Mouse (Mus musculus) embryonic facial prominence, embryonic 14.5 days (tissue): ENCODE measurements at regions not wholly inside any gene's neighbourhood (a gene's known extent, or its start where the extent isn't known, plus 50 kb on each side); places are given as distances from the start of the nearest gene placed in this dataset.

Experiments
- ATAC-seq: fragments of 200-750 bp; cut with Nextera tagmentation; 2 replicates; pipeline ENCODE4 v1.8.0; 2017; ENCODE audit warnings: low read depth, moderate number of reproducible peaks, moderate TSS enrichment
- DNase-seq: peaks from one replicate; pipeline ENCODE4 v3.0.0-alpha.2; 2015; ENCODE audit warnings: low spot score
- H3K27ac ChIP-seq: fragments of 300-500 bp; sonication (generic); replicated peaks from 2 replicates; pipeline ENCODE4 v1.5.1; 2014; ENCODE audit warnings: low read depth, mild to moderate bottlenecking, low read length, moderate library complexity
- H3K27me3 ChIP-seq: fragments of 300-500 bp; sonication (generic); replicated peaks from 2 replicates; pipeline ENCODE4 v1.6.1; 2014; ENCODE audit warnings: low read length; ENCODE audit not compliant: control insufficient read depth, insufficient read depth
- H3K36me3 ChIP-seq: fragments of 300-500 bp; sonication (generic); 2 replicates; pipeline ENCODE4 v1.6.1; 2014; ENCODE audit warnings: low read length, mixed read lengths; ENCODE audit not compliant: control insufficient read depth, insufficient read depth
- H3K4me1 ChIP-seq: fragments of 300-500 bp; sonication (generic); 2 replicates; pipeline ENCODE4 v1.6.1; 2014; ENCODE audit warnings: antibody characterized with exemption, low read length; ENCODE audit not compliant: control insufficient read depth, insufficient read depth
- H3K4me2 ChIP-seq: fragments of 300-500 bp; sonication (generic); 2 replicates; pipeline ENCODE4 v1.6.1; 2014; ENCODE audit warnings: low read depth, mild to moderate bottlenecking, low read length, moderate library complexity, mixed read lengths
- H3K4me3 ChIP-seq: fragments of 300-500 bp; sonication (generic); 2 replicates; pipeline ENCODE4 v1.5.1; 2014; ENCODE audit warnings: low read depth, mild to moderate bottlenecking, low read length
- H3K9ac ChIP-seq: fragments of 300-500 bp; sonication (generic); 2 replicates; pipeline ENCODE4 v1.6.1; 2014; ENCODE audit warnings: low read depth, mild to moderate bottlenecking, low read length, moderate library complexity, mixed read lengths
- H3K9me3 ChIP-seq: fragments of 300-500 bp; sonication (generic); 2 replicates; pipeline ENCODE4 v1.6.1; 2016; ENCODE audit warnings: low read length; ENCODE audit not compliant: control insufficient read depth
- WGBS: fragments of 180-500 bp; shearing (Covaris S2); extraction: QIAGEN DNeasy Blood & Tissue Kit; methylation state at CpG from one replicate; pipeline ENCODE4 v1.1.7; 2014; 5-methylcytosine and 5-hydroxymethylcytosine counted together

DNA sequence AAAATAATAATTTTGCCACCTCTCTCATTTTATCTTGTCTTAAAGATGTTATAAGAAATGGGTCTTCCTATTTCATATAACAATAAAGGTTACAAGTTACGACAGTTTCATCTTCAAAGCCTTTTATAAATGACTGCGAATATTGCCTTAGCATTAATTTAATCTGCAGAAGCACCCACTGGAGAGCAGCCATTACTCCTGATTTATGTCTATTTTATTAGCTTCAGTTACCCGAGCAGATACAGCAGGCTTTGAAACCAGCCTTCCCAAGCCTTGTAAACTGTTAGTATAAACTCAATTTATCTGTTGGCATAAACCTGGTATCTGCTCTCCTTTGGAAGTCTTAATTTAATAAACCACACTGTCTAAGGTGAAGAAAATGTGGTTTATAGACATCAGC lies 2851.6 kb upstream of the Gm6569 start:
- no peaks in the 10 kb centered on the region for H3K27me3 ChIP-seq
- 73% methylated on average over 3 of the region's 3 CpGs for WGBS
- H3K4me1 ChIP-seq = no peaks in the 10 kb centered on the region
- no peak overlapping the region for H3K9ac ChIP-seq
- H3K27ac ChIP-seq = no peak overlapping the region
- H3K4me2 ChIP-seq = no peak overlapping the region
- no peak for DNase-seq
- no peak for ATAC-seq
- H3K4me3 ChIP-seq = no peak overlapping the region
- no peaks in the 10 kb centered on the region for H3K36me3 ChIP-seq
- no peaks in the 10 kb centered on the region for H3K9me3 ChIP-seq

DNA sequence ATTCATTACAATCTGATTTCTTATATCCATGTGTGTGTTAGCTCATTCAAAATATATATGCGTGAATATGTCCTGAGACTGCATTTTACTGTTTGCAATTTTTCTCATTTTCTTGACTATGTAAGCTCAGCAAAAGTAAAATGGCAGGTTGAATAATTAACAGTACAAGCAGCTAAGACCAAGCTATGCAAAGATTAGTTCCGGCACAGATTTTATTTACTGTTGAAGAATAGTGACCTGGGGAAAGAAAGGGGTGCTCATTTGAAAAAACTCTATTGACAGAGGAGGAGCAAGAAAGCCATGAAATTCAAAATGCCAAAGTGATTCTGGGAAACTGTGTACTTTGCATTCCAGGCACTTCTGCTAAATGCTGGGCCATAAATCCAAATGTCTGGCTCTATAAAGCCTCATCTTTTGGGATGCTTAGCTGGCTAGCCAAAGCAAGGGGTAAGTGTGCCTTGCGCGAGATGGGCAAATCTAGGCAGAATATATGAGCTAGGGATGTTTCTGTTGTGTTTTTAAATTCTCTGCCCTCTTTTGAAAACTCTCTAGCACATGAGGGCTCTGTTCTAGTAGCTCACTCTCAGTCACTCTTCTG lies 2846.3 kb upstream of the Gm6569 start:
- no peak overlapping the region for H3K27ac ChIP-seq
- no peak for ATAC-seq
- no peaks in the 10 kb centered on the region for H3K4me1 ChIP-seq
- no peaks in the 10 kb centered on the region for H3K9me3 ChIP-seq
- WGBS = 92% methylated on average over 4 of the region's 4 CpGs
- DNase-seq = no peak
- no peaks in the 10 kb centered on the region for H3K36me3 ChIP-seq
- no peak overlapping the region for H3K4me3 ChIP-seq
- H3K27me3 ChIP-seq = no peaks in the 10 kb centered on the region
- H3K9ac ChIP-seq = no peak overlapping the region
- H3K4me2 ChIP-seq = no peak overlapping the region

DNA sequence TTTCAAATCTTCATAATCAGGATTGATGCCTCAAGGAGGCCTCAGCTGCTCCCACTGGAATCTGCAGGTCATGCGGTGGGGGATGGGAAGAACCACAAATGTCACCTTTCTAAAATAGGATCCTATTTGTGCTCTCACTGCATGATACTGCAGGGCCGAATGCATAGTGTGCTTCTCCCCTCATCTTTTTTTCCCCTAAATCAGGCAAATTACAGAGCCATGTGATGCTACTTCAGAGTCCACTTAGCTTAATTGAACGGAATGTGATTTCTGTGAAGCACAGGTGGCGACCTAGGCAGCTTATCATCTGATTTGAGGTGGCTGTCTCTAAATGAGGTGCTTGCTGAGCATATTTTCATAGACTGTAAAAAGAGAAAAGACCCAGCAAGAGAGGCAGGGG lies 2841.0 kb upstream of the Gm6569 start:
- H3K4me1 ChIP-seq = no peaks in the 10 kb centered on the region
- ATAC-seq = no peak
- WGBS = 65% methylated on average over 4 of the region's 4 CpGs

DNA sequence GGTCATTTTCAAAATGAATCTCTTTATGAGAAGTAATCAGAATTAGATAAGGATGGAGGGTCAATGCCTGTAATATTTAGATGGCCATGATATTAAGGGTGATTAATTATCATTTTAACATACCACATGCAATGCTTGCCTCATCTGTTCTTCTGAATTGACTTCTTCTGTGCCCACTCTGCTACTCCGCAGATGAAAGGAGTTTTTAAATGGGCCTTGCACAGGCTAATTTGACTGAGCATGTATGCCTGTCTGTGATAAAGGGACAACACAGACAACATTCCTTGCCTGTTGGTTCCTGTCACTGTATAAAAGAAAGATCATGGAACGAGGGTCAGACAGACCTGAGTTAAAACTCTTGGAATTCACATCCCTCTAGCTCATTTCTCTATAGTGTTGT lies 2824.0 kb upstream of the Gm6569 start:
- WGBS = 71% methylated on average over 2 of the region's 2 CpGs
- H3K4me1 ChIP-seq = no peaks in the 10 kb centered on the region

More for the DNA sequence above, 2841.0 kb upstream of the Gm6569 start:
- Histone ChIP-seq H3K4me2 (no peak overlapping the region), H3K9ac (no peak overlapping the region), H3K4me3 (no peak overlapping the region), H3K27ac (no peak overlapping the region), H3K27me3 (no peaks in the 10 kb centered on the region), H3K9me3 (no peaks in the 10 kb centered on the region), H3K36me3 (no peaks in the 10 kb centered on the region)
- DNase-seq = no peak

DNA sequence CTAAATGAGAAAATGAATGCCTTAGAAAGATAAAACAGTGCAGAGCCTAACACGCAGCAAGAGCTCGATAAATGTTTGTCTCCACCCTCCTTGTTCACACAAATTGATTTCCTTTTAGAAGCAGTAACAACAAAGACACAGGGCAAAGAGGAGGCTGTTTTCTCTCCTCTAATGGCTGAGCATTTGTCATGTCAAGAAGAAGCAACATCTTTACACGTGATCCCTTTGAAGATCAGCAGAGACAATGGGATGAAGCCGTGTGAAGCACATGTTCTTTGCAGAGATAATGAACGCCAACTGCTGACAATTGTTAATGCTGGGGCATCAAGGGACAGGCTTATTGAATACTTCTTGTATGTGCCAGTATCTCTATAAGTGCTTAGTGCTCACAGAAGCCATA lies 2823.6 kb upstream of the Gm6569 start:
- DNase-seq = peak; percentile 14
- no peaks in the 10 kb centered on the region for H3K27me3 ChIP-seq

More for the DNA sequence above, 2824.0 kb upstream of the Gm6569 start:
- ATAC-seq = no peak
- H3K4me2 ChIP-seq = no peak overlapping the region
- H3K9me3 ChIP-seq = no peaks in the 10 kb centered on the region
- no peaks in the 10 kb centered on the region for H3K36me3 ChIP-seq
- H3K4me3 ChIP-seq = no peak overlapping the region
- H3K9ac ChIP-seq = no peak overlapping the region
- H3K27me3 ChIP-seq = no peaks in the 10 kb centered on the region
- no peak for DNase-seq
- no peak overlapping the region for H3K27ac ChIP-seq

DNA sequence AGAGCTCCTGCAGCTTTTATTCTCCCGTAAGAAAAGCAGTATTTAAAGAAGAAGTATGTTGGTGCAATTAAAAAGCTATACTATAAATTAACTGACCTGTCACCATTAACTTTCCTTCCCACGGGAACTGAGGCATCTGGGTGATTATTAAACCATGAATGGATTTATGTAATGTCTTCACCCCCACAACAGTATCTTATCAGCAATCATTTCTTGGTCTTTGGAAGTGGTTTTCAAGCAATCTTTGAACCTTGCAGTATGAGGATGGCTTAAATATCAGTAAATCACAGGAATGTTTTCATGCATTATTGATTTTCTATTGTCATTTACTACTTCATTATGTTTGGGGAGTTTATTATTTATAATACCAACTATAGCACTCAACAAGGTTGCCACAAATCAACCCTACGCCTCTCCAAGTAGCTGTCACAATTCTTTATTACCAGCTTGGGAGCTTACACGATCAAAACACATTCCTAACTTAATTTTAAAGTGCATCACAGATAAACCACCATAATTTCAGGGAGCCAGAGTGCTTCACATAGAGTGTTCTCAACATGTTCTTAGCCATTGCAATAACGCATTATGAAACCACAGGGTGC lies 2780.0 kb upstream of the Gm6569 start:
- no peak overlapping the region for H3K9ac ChIP-seq
- H3K4me1 ChIP-seq = no peaks in the 10 kb centered on the region
- no peak for DNase-seq
- no peaks in the 10 kb centered on the region for H3K36me3 ChIP-seq
- H3K27me3 ChIP-seq = no peaks in the 10 kb centered on the region
- H3K9me3 ChIP-seq = no peaks in the 10 kb centered on the region
- no peak overlapping the region for H3K4me3 ChIP-seq
- WGBS = 70% methylated on average over 5 of the region's 5 CpGs
- ATAC-seq = no peak
- no peak overlapping the region for H3K27ac ChIP-seq
- H3K4me2 ChIP-seq = no peak overlapping the region

More for the DNA sequence above, 2823.6 kb upstream of the Gm6569 start:
- Histone ChIP-seq H3K4me3 (no peak overlapping the region), H3K9ac (no peak overlapping the region), H3K27ac (no peak overlapping the region), H3K9me3 (no peaks in the 10 kb centered on the region), H3K36me3 (no peaks in the 10 kb centered on the region), H3K4me1 (no peaks in the 10 kb centered on the region), H3K4me2 (no peak overlapping the region)
- 68% methylated on average over 5 of the region's 5 CpGs for WGBS
- no peak for ATAC-seq

DNA sequence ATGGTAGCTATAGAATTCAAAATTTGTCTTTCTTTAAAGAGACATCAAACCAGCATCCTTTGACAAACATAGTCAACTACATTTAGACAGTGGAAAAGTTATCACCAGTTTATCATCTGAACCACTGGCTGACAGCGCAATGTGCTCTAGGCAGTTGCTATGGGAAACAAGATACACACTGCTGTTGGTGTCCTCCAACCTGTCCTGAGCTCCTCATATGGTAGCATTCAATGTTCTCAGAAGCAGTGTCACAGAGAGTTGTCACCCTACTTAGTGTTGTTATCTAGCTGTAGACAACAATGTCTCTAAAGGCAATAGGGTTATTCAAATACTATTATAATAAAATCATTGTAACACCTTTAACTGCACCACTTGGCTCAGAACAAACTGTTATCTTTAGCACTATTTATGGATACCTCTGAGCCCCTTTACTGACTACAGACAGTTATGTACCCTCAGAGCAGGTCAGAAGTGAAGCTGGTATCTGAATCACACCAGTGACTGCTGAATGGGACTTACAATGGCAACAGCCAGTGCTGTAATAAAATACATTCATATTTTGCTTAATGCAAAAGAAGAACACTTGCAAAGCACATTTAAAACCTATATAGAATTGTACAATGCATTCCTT lies 2747.9 kb upstream of the Gm6569 start:
- Histone ChIP-seq H3K4me3 (no peak overlapping the region), H3K9ac (no peak overlapping the region), H3K4me1 (no peaks in the 10 kb centered on the region), H3K27me3 (no peaks in the 10 kb centered on the region), H3K36me3 (no peaks in the 10 kb centered on the region), H3K4me2 (no peak overlapping the region), H3K27ac (no peak overlapping the region), H3K9me3 (no peaks in the 10 kb centered on the region)
- no peak for DNase-seq
- no peak for ATAC-seq
- 88% methylated on average over 1 of the region's 1 CpGs for WGBS

DNA sequence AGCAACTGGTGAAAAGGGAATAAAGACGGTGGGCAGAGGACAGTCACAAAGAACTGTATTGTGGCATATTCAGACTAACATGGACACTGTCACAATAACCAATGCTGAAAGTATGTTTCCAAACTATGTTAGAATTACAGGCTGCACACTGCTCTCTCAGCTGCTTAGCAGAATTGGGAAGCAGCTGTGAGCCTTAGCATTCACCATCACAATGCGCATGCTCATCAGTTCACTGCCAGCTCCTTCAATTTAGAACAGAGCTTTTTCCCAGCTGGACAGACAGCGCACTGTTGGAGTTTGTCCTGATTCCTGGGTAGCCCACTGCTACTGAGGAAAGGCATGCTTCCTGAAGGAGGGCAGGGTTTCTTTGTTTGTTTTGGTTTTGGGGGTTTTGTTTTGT lies 2735.2 kb upstream of the Gm6569 start:
- Histone ChIP-seq H3K27me3 (no peaks in the 10 kb centered on the region), H3K4me3 (no peak overlapping the region), H3K36me3 (no peaks in the 10 kb centered on the region), H3K9me3 (no peaks in the 10 kb centered on the region), H3K4me1 (no peaks in the 10 kb centered on the region), H3K4me2 (no peak overlapping the region), H3K9ac (no peak overlapping the region), H3K27ac (no peak overlapping the region)
- WGBS = 61% methylated on average over 3 of the region's 3 CpGs
- ATAC-seq = no peak
- DNase-seq = peak; percentile 27

DNA sequence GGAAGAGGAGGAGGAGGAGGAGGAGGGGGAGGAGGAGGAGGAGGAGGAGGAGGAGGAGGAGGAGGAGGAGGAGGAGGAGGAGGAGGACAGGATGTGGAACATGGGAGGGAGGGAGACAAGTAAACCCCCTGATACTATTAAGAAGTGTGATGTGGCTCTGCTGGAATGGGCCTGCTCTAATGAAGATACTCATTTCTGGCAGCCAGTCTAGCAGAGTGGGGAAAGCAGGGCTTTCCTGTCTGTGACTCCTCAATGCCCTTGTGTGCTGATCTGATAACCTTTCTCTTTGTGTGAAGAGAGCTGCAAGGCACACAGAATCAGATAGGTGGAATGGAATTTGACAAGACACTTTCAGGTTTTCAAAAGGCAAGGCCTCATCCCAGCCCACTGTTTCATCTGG lies 2704.6 kb upstream of the Gm6569 start:
- H3K4me1 ChIP-seq = no peaks in the 10 kb centered on the region
- H3K27me3 ChIP-seq = no peaks in the 10 kb centered on the region
- ATAC-seq (no peak), DNase-seq (no peak)
- no peaks in the 10 kb centered on the region for H3K9me3 ChIP-seq
- H3K36me3 ChIP-seq = no peaks in the 10 kb centered on the region
- no peak overlapping the region for H3K4me2 ChIP-seq
- no peak overlapping the region for H3K9ac ChIP-seq
- no peak overlapping the region for H3K27ac ChIP-seq
- no peak overlapping the region for H3K4me3 ChIP-seq
